Mouse (Mus musculus): ENCODE measurements around the gene Cfap298.

Cfap298 gene

DNA sequence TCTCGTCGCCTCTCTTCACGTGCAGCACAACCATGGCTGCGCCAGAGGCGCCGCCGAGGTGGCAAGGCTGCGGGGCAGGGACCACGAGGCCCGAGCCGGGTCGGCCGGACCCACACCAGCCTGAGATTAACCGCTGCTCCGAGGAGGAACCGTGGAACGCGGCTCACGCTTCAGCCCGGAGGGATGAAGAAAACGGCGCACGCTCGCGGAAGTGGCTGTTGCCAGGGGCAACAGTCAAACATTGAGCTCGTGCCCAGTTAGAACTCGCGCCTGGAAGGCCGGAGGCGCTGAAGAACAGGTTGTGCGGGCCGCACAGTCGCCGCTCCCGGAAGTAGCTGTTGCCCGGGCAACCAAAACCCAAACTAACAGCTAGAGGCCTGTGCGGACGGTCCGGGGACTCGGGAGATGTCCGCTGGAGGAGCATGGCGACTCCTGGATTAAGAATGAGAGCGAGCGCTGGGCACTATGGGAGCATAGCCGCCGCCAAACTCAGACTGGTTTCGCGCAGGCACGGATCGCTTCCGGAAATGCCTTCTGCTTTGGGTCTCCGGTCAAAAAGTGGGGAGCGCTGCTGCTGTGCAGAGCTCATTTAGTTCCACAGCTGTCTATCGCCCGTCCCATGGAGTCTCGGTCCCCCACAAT, at the start of gene Cfap298:
TSS of gene Cfap298 (minus strand) at position 428 of the 642 bp plus-strand sequence.
- peak; percentile 91 for DNase-seq (ENCODE audit: extremely low read depth, low read depth)

DNA sequence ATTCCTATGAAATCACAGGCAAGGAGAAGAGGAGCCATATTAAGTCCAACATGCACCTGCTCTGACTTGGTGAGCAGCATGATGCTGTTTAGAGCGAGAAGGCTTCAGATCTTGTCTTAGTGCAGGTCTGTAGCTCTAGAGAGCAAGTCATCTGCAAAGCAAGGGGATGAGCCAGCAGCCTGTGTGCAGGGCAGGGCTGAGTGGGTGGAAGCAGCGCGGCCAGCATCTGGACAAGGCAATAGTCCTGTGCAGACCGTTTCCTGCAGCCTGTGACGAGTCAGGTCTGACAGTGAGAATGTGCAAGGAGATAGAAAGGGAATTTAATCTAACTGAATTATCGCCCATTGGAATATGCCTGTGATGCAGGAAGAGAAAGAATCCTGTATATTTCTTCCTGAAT, 36.1 kb upstream of the Cfap298 start:
- no peak for DNase-seq (ENCODE audit: extremely low read depth, low read depth)

DNA sequence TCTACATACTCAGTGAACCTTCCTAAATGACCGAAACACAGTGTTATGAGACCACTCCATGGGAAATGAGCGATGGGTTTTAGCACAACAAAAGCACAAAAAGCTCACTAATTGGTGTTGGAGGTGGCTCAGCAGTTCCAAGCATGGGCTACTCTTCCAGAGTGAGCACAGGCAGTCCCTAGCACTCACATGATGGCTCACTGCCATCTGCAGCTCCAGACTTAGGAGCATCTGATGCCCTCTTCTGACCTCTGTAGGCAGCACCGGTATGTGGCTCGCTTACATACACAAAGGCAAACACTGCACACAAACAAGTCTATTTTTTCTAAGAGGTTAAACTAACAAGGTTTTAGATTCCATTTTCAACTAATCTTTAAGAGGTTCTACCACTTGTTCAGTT, 31.3 kb upstream of the Cfap298 start:
- DNase-seq (ENCODE audit: extremely low read depth, low read depth) = no peak

DNA sequence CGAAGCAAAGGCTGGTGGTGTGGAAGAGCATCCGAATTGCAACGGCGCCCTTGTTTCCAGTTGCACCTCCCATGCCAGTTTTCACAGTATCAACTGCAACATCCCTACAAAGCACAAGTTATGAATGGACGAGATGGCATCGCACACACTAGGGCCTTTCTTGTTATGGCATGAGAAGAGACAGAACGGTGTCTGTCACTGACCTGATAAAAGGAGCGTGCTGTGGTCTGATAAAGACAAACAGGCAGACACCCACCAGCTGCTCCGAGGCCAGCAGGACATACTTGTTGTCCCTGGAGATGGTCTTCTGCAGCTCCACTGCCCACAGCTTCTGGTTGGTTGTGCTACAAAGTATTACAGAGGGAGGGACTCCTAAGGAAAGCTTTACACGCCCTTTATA, 29.4 kb upstream of the Cfap298 start:
- no peak for DNase-seq (ENCODE audit: extremely low read depth, low read depth)

DNA sequence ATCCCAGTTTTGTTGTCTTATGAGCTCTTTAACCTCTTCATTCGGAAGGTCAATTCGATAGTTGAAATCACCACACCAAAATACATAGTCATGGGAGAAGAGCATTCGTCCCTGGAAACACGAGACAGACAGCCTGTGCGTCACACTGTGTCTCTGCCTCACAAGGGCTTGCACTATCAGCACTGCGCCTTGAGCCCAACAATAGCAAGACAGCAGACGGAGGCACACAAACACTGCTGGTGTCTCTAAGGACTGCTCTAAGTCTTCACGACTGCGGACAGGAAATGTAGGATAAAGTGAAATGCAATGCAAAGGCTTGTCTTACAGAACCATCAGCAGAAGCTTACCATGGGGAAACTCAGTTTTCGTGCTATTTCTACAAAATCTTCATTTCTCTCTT, 29.0 kb upstream of the Cfap298 start:
- no peak for DNase-seq (ENCODE audit: extremely low read depth, low read depth)

DNA sequence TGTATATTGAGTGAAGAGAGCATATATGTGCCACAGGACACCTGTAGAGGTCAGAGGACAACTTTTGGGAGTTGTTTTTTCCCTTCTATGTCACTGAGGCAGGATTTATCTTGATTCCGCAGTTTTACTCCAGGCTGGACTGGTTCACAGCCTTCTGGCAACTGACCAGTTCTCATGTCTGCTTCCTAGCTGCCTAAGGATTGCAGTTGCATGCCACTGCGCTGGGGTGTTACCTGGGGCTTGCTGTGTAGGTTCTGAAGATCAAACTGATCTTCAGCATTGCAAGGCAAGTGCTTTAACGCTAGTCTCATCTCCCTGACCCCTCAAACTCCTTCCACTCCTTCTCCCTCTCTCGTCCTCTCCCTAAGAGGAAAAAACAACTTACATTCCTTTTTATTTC, 28.3 kb upstream of the Cfap298 start:
- DNase-seq (ENCODE audit: extremely low read depth, low read depth) = no peak

DNA sequence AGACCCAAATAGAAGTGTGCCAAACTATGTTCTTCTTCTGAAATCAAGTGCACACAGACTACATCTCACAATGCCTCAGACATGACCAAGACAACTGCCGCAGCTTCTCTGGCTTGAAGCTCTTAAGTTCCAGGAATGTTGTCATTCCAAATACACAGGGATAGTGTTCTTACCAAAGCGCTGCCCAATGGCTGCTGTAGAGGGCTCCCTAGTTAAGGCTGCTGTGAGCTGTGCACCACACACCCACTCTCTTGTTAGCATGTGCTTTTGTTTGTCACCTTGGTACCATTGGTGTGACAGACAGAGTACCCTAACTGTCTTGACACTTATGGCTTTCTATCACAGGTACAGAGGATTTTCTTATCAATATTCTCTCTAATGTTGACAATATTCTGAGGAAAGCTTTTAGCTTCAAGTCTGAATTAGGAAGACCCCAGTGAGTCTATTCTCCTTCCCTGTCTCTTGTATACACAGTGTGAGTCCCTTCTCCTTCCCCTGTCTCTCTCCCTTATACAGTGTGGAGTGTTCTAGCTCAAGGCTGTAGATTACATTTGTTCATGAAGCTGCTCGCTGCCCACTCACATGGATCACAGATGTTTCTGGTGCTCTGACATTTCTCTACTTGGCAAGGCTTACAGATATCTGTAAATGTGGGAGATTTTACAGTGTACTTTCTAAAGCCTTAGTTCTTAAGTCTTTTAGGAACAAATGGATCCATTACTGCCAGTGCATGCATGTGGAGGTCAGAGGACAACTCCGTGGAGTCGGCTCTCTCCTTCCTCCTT, 23.6 kb upstream of the Cfap298 start:
- DNase-seq (ENCODE audit: extremely low read depth, low read depth) = no peak

DNA sequence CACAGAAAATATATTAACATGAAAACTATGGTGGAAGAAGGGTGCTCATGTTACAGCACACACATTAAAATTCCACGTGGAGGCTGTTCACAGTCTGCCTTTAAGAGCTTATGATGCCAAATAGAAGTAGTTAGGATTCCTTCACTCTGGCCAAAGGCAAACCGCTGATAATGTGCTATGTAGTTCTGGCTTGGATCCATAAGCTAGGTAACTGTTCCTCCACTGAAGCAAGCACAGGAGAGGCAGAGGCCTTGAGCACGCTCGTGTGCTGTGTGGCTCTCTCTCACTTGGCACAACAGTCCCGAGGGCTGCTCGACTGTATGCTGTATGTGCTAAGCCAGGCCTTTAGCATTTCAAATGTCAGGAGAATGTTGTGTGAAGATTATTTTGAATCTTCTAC, 20.6 kb upstream of the Cfap298 start:
- DNase-seq (ENCODE audit: extremely low read depth, low read depth) = no peak

DNA sequence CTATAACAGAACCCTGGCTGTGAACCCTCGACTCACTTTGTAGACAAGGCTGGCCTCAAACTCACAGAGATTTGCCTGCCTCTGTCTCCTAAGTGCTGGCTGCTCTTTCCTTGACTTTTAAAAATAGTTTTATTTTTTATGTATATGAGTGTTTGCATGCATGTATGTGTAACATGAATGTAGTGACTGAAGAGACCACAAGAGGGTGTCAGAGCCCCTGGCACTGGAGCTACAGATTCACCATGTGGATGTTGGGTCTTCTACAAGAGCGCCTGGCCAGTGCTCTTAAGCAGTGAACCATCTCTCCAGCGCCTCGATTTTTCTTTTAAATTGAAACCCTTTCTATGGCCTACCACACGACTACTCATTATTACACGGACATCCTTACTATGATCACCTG, 18.9 kb upstream of the Cfap298 start:
- no peak for DNase-seq (ENCODE audit: extremely low read depth, low read depth)

DNA sequence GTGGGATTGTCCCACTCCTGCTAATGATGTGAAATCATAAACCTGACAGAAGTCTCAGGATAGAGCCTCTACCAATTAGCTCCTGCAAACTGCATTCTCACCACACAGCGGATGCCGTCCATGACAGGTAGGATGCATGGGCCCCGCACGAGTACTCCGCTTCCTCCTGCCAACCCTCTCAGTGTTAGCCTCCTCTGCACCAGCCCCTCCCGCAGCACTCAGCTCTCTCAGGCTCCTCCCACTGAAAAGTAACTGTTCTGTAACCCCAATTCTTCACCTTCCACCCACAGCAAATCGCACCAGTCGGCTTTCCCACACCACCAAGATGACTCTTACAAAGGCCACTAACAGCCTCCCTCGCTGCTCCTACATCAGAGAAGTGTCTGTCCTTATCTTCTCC, 18.2 kb upstream of the Cfap298 start:
- no peak for DNase-seq (ENCODE audit: extremely low read depth, low read depth)

DNA sequence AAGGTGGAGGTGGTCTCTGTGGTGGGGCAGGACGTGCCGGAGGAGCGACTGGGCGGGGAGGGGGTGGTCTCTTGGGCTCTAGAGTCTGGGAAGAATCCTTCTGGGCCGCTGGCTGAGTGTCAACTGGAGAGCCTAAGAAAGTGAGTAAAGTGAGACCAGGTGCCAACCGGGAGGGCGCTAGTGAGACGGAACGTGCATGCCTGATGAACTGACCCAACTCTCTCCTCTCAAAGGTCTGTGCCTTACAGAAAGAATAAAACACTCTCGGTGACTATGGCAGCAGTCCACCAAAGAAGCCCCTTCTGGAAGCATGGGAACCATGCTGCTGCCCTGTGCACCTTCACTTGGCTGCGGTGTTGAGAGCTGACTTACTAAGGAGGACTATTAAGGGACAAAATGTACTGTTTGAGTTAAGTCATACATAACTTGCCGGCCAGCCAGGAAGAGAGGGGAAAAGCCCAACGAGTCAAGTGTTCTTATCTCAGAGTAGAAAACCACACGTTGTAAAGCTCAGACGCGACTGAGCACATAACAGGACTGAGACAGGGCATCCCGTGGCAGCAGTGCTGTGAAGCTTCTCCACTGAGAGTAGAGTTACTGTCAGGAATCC, 15.5 kb upstream of the Cfap298 start:
- no peak for DNase-seq (ENCODE audit: extremely low read depth, low read depth)

DNA sequence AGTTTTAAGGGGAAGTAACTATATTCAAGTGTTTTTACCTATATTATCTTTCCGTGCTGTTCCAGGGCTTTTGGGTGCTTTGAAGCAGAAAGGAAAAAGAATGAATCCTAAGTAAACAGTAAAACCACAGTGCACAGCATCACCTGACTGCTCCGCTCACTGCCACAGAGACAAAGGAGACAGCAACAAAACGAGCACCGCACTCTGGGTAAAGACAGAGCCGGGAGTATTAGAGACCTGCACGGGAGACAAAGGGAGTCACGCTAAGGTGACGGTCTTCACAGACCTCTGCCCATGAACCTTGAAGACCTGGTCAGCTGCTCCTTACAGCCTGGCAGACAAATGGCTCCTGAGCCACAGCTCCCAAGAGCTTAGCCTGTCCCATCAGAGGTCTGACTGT, 12.1 kb upstream of the Cfap298 start:
- no peak for DNase-seq (ENCODE audit: extremely low read depth, low read depth)

DNA sequence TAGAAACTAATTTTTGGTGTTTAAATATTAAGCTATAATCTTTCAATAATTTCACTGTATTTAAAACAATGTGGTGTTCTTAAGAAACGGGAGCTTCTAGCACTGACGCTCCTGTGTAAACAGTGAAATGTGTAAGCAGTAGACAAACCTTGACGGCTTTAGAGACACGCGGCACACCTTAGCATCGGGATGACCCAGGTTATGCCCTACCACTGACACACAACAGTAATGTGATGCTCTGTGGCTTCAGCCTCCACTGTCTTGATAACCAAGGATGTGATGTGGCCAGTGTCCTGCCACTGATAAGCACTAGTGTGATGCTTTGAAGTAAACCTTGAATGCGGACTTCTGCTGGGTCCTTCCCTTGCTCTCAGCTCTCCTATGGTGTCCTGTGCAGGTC, 6.3 kb upstream of the Cfap298 start:
- no peak for DNase-seq (ENCODE audit: extremely low read depth, low read depth)

DNA sequence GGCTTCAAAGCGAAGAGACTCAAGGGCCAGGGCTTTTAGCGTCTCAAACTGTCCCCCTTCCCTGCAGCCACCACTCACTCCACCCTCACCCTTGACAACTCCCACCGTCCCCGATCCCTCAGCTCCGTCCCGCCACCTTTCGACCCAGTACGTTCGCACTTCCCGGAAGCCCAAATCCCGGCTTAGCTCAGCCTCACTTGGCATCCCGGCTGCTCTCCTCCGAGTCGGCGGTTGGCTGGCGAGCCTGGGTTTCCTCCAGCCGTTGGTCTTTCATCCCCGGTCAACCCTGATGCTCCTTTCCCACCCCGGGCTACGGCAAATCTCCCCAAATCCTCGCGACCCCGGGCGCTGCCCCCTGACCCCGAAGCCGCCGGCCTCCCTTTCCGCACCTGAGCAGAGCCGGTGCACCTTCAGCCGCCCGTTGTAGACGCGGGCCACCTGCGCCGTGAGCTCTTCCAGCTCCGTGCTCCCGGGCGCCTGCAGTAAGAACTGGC, 674 bp downstream of the Cfap298 start:
- DNase-seq (ENCODE audit: extremely low read depth, low read depth) = peak; percentile 40

DNA sequence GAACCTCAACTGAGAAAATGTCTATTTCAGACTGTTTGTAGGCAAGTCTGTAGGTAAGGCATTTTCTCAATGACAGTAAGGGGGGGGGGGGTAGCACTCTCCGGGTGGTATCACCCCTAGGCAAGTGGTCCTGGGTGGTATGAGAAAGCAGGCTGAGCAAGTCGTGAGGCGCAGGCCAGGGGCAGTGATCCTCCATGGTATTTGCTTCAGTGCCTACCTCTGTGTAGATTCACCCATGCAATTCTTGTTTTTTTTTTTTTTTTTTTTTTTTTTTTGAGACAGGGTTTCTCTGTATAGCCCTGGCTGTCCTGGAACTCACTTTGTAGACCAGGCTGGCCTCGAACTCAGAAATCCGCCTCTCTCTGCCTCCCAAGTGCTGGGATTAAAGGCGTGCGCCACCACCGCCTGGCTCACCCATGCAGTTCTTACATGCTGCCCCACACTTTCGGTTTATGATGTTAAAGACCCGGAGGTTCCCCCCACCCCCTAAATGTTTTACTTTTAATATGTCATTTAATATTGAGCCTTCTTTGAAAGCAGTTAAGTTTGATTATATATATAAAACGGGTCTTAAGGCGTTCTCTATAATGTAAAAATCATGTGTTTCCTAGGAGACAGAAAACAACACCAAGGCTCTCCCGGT, 1.3 kb downstream of the Cfap298 start:
- DNase-seq (ENCODE audit: extremely low read depth, low read depth) = peak; percentile 29

DNA sequence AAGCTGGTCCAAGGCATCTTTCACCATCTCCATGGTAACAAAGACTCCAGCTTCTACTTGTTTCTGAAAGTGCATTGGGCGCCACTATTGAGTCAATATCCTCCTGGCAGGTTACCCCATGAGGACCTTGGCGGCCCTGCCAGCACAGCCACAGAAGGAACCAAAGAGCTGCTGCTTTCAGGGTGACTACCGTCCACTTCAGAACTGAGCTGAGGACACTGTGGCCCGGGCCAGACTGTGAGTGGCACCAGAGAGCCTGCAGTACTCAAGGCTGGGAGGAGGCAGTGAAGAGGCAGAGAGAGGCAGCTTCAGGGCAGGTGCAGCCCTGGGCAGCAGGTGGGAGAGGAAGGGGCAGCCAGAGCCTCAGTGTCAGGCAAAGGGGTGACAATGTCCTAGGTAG, 7.5 kb downstream of the Cfap298 start:
- no peak for DNase-seq (ENCODE audit: extremely low read depth, low read depth)

DNA sequence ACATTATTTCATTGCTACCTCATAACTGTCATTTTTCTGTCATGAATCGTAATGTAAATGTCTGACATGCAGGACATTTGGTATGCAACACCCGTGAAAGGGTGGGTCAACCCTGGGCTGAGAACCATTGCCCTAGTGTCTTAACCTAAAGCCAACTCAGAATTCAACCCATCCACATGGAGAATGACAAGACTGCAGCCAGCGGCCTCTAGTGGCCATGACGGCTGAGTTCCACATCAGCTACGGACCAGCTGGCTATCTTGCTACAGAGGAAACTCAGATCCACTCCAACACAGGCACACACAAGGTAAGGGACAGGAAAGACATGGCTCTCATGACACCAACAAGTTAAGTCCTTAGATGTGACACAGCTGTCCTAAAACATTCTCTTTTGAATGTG, 9.5 kb downstream of the Cfap298 start:
- DNase-seq (ENCODE audit: extremely low read depth, low read depth) = no peak

DNA sequence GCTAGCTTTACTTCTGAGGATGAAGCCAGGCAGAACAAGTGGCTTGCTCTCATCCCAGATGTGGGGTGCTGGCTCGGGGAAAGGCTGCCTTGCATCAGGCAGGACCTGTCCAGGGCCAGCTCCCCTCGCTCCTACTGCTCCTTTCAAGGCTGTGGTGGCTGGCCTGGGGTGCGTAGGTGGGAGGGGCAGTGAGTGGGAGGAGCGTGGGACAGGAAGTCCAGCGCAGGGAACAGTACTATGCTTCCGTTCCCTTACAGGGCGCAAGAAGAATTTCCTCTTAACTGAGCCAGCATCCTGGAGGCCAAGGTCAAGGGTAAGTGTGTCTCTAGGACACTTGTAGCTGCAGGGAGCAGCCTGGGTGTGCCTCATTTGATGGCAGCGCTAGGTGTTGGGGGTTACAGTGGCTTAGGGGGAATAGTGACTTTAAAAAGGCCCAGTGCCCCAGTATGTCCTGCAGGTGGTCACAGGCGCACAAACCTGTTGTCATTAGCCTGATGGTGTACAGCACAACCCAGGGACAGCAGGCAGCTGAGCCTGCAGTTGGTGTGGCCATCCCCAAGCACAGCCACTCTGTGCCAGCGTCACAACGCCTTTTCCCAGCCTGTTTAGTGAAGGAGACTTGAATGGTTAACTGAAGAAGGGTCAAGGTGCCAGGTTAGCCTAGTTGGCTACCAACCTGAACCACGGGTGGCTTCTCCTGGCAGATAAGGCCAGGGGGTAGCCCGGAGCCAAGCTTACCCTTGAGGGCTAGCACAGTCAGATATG, 10.1 kb downstream of the Cfap298 start:
- DNase-seq (ENCODE audit: extremely low read depth, low read depth) = no peak

DNA sequence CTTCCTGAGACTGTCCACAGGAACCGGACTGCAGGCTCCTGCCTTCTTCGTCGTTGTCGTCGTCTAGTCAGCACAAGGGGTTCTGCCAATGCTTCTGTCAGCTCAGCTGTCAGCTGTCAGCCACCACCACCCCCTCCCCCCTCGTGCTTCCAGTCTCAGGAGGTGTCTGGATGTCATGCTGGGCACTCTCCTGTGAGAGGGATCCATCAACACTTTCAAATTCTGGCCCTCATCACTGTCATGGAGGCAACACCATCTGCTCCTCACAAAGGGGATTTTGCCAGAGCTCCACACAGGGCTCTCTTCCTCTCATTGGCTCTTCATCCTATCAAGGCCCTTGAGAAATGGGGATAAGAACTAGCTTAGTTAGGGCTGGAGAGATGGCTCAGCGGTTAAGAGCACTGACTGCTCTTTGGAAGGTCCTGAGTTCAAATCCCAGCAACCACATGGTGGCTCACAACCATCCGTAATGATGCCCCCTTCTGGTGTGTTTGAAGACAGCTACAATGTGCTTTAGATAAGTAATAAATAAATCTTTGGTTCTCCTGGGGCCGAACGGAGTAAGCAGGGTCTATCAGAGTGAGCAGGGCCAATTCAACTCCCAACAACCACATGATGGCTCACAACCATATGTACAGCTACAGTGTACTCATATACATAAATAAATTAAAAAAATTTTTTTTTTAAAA, 13.3 kb downstream of the Cfap298 start:
- DNase-seq (ENCODE audit: extremely low read depth, low read depth) = no peak

DNA sequence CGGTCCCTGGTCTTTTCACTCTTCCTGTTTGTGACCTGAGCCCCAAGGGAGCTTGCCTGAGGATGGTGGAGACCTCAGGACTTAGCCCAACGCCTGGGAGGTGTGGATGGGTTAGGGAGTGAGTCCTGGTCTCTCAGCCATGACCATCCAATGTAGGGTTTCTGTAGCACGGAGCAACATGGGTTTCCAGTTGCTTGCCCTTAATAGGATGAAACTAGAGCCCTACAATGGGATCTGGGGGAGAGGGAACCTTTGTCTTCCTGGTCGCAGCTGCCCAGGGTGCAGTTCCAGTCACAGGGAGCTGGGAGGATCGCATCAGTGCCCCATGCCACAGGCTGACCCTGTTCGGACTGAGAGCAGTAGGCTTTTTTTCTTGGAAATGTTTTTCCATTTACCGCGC, 17.8 kb downstream of the Cfap298 start:
- no peak for DNase-seq (ENCODE audit: extremely low read depth, low read depth)

DNA sequence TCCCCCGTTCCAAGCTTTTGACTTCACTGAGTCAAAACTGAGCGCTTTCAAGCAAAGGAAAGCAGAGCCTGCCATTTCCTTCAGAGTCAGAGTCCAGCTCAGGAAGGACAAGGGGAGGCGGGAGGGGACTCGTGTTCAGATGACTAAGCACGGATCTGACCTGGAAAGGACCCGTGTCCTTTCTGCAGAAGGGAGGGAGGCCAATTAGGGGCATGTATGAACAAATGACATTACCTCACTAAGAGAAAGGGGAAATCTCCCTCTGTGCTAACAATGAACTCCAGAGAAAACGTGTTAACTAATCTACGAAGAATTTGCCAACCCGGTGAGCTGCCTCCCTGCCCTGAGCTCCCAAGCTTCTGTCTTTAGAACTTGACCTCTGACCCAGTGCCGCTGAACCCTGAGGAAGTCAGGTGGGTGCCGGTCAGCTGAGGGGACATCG, 18.9 kb downstream of the Cfap298 start:
- DNase-seq (ENCODE audit: extremely low read depth, low read depth) = no peak
